Mouse (Mus musculus) layer of hippocampus, adult 9-11 months (tissue): ENCODE data around the gene Kir3dl1.
"Not testable (repeated sequence)": the region's sequence is repeated elsewhere in the genome, so short reads cannot be mapped to it uniquely, and the experiment has no call there.

Experiments
- DNase-seq: peaks from one replicate; pipeline ENCODE4 v3.0.0; 2022

Kir3dl1 gene

GRCm38 (mm10) chrX:136517699-136518098, at the start of gene Kir3dl1:
Gene Kir3dl1 (plus strand): TSS chrX:136517999.
- DNase-seq = not testable (repeated sequence)

GRCm38 (mm10) chrX:136543956-136544355, 26.2 kb downstream of the Kir3dl1 start, which contains the start of gene Kir3dl2:
Gene Kir3dl2 (minus strand): TSS chrX:136544056.
- not testable (repeated sequence) for DNase-seq

DNA sequence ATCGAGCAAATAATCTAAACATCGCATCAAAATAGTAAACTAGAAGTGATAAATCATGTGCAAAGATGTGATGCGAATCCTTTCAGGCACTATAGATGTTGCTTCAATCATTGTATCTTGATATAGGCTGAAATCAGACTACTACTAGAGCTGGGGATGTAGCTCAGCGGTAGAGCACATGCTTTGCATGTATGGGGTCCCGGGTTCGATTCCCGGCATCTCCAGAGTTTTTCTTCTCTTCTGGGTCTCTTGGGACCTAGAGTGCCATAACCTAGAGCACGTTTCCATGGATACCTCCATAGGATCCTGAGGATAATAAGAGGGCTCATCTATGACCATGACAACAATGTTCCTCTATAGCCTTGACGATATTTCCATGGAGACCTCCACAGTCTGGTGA, 51.3 kb downstream of the Kir3dl1 start:
- DNase-seq = not testable (repeated sequence)
